27 mouse cellular contexts compared by ENCODE assay signal in the genomic region with DNA sequence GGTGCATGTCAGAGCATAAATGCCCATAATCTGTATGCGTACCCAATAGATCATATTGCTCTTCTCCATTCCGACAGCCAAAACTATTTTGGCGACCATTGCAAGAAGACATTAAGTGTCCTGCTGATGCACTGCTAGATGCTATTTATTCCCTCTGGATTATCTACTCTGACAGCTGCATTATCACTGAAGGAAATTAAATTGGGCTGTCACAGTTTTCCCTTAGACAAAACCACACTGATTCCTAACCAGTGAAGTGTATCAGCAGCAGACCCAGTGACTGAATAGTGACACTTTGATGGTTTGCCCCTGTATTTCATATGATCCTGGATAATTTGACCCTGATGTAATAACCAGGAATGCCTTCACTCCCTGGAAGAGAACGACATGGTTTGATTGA.
A peak's percentile ranks its signal among the peaks of the same experiment; 100 is the strongest.
DNase-seq lines count a peak whose midpoint lies in the region; ATAC-seq and TF ChIP-seq lines count a peak whose summit lies in the region.
"Had no signal": no experiment of that assay in that cellular context is flagged by ENCODE, and none has a peak within 500 bp of the region (broad histone marks: within the 10 kb centered on the region; RNA-seq: fewer than 3 reads in every experiment).

No protein-coding gene starts in this region.

- H3K9ac ChIP-seq in hindbrain, embryonic 11.5 days (ENCODE audit: low read depth, low read length), result no peak overlapping the region
- H3K9ac ChIP-seq in kidney, postnatal 0 days (ENCODE audit: low read depth, low read length), result no peak overlapping the region
- no peak overlapping the region for H3K9ac ChIP-seq in hindbrain, embryonic 13.5 days
- no peak overlapping the region for H3K9ac ChIP-seq in neural tube, embryonic 14.5 days (replicated peaks; ENCODE audit: low read depth, low read length)
- H3K9ac ChIP-seq: embryonic facial prominence, embryonic 13.5 days; heart, embryonic 13.5 days; liver, embryonic 12.5 days; liver, postnatal 0 days had no signal

- H3K36me3 ChIP-seq in hindbrain, embryonic 11.5 days (ENCODE audit: control insufficient read depth, insufficient read depth, low read length), result no peaks in the 10 kb centered on the region
- H3K36me3 ChIP-seq in hindbrain, embryonic 10.5 days, result 0 out of 2 replicates have a peak, but pooled peaks cover under 1% of the 10 kb centered on the region
- H3K36me3 ChIP-seq in kidney, postnatal 0 days (ENCODE audit: insufficient read depth, low read length), result no peaks in the 10 kb centered on the region
- peaks cover under 1% of the 10 kb centered on the region for H3K36me3 ChIP-seq in hindbrain, embryonic 13.5 days
- no peaks in the 10 kb centered on the region for H3K36me3 ChIP-seq in neural tube, embryonic 14.5 days (ENCODE audit: control insufficient read depth, insufficient read depth, low read length)
- H3K36me3 ChIP-seq: embryonic facial prominence, embryonic 13.5 days; forebrain, embryonic 10.5 days; heart, embryonic 13.5 days; liver, embryonic 12.5 days had no signal

- no peaks in the 10 kb centered on the region for H3K4me1 ChIP-seq in hindbrain, embryonic 11.5 days (replicated peaks; ENCODE audit: control insufficient read depth, insufficient read depth, low read length)
- H3K4me1 ChIP-seq in hindbrain, embryonic 10.5 days (replicated peaks), result no peaks in the 10 kb centered on the region
- H3K4me1 ChIP-seq in kidney, postnatal 0 days (replicated peaks; ENCODE audit: insufficient read depth, low read length), result no peaks in the 10 kb centered on the region
- 0 out of 2 replicates have a peak, but pooled peaks cover 5% of the 10 kb centered on the region for H3K4me1 ChIP-seq in hindbrain, embryonic 13.5 days (replicated peaks)
- no peaks in the 10 kb centered on the region for H3K4me1 ChIP-seq in neural tube, embryonic 14.5 days (ENCODE audit: control insufficient read depth, insufficient read depth, low read length)
- H3K4me1 ChIP-seq: embryonic facial prominence, embryonic 13.5 days; forebrain, embryonic 10.5 days; heart, embryonic 13.5 days; liver, embryonic 12.5 days had no signal

- peak; percentile 5 for DNase-seq in hindbrain, embryonic 11.5 days (ENCODE audit: low spot score)
- no peak for DNase-seq in hindbrain, embryonic 10.5 days (ENCODE audit: low spot score)
- DNase-seq in kidney, postnatal 0 days (ENCODE audit: low spot score), result peak; percentile 21
- no peak for DNase-seq in kidney, adult 8-10 months
- no peak for DNase-seq in adrenal gland, adult 8-10 months
- no peak for DNase-seq in right cerebral cortex, postnatal 10 days (ENCODE audit: low spot score in 2 of 2)
- DNase-seq: adrenal gland, postnatal 10 days; cerebellum, adult 11 months; cerebellum, adult 9-11 months; heart, adult 2 months; heart, postnatal 10 days; kidney, postnatal 10 days; layer of hippocampus, postnatal 36 days; left cerebral cortex, postnatal 4 days; liver, postnatal 0 days; lung, postnatal 36 days; right cerebral cortex, adult 18-20 months; right cerebral cortex, postnatal 4 days had no signal

- 0 out of 2 replicates have a peak, but pooled peaks have one; percentile 53 for ATAC-seq in hindbrain, embryonic 11.5 days (ENCODE audit: low FRiP score)
- 0 out of 2 replicates have a peak, but pooled peaks have one; percentile 29 for ATAC-seq in kidney, postnatal 0 days (replicated peaks; ENCODE audit: low FRiP score, low read depth)
- 0 out of 2 replicates have a peak, but pooled peaks have one; percentile 32 for ATAC-seq in hindbrain, embryonic 13.5 days (ENCODE audit: low FRiP score)
- 0 out of 2 replicates have a peak, but pooled peaks have one; percentile 16 for ATAC-seq in neural tube, embryonic 14.5 days (ENCODE audit: low read depth)
- ATAC-seq: forebrain, embryonic 16.5 days; liver, embryonic 12.5 days; liver, postnatal 0 days had no signal

- H3K27me3 ChIP-seq in hindbrain, embryonic 11.5 days (ENCODE audit: control insufficient read depth, insufficient read depth, low read length), result no peaks in the 10 kb centered on the region
- no peaks in the 10 kb centered on the region for H3K27me3 ChIP-seq in hindbrain, embryonic 10.5 days (ENCODE audit: insufficient read depth, poor library complexity, severe bottlenecking)
- no peaks in the 10 kb centered on the region for H3K27me3 ChIP-seq in kidney, postnatal 0 days (ENCODE audit: insufficient read depth, low read length)
- no peaks in the 10 kb centered on the region for H3K27me3 ChIP-seq in hindbrain, embryonic 13.5 days
- H3K27me3 ChIP-seq in neural tube, embryonic 14.5 days (ENCODE audit: control insufficient read depth, insufficient read depth, low read length), result no peaks in the 10 kb centered on the region
- H3K27me3 ChIP-seq: CH12.LX; embryonic facial prominence, embryonic 13.5 days; heart, embryonic 13.5 days; liver, embryonic 12.5 days had no signal

- no peak overlapping the region for H3K4me2 ChIP-seq in hindbrain, embryonic 11.5 days (replicated peaks; ENCODE audit: low read depth, low read length)
- no peak overlapping the region for H3K4me2 ChIP-seq in kidney, postnatal 0 days (ENCODE audit: low read length)
- H3K4me2 ChIP-seq in hindbrain, embryonic 13.5 days, result no peak overlapping the region
- H3K4me2 ChIP-seq in neural tube, embryonic 14.5 days (ENCODE audit: low read depth, low read length), result no peak overlapping the region
- H3K4me2 ChIP-seq: embryonic facial prominence, embryonic 13.5 days; heart, embryonic 13.5 days; liver, embryonic 12.5 days; midbrain, embryonic 11.5 days had no signal

- 79% methylated on average over 4 of the region's 4 CpGs for WGBS in hindbrain, embryonic 11.5 days
- 69% methylated on average over 4 of the region's 4 CpGs for WGBS in hindbrain, embryonic 10.5 days
- 36% methylated on average over 4 of the region's 4 CpGs for WGBS in kidney, postnatal 0 days
- 53% methylated on average over 4 of the region's 4 CpGs for WGBS in hindbrain, embryonic 13.5 days
- WGBS in neural tube, embryonic 14.5 days, result 47% methylated on average over 4 of the region's 4 CpGs

- no peak overlapping the region for H3K4me3 ChIP-seq in hindbrain, embryonic 11.5 days (ENCODE audit: low read depth, low read length)
- H3K4me3 ChIP-seq in hindbrain, embryonic 10.5 days, result no peak overlapping the region
- H3K4me3 ChIP-seq in kidney, postnatal 0 days (replicated peaks; ENCODE audit: low read depth, low read length), result no peak overlapping the region
- no peak overlapping the region for H3K4me3 ChIP-seq in hindbrain, embryonic 13.5 days
- H3K4me3 ChIP-seq in neural tube, embryonic 14.5 days (ENCODE audit: low read depth, low read length), result no peak overlapping the region
- H3K4me3 ChIP-seq: embryonic facial prominence, embryonic 13.5 days; forebrain, embryonic 10.5 days; heart, adult 2 months; heart, embryonic 13.5 days; liver, embryonic 12.5 days had no signal

- no peak overlapping the region for H3K27ac ChIP-seq in hindbrain, embryonic 11.5 days (ENCODE audit: low read depth, low read length)
- no peak overlapping the region for H3K27ac ChIP-seq in hindbrain, embryonic 10.5 days
- no peak overlapping the region for H3K27ac ChIP-seq in kidney, postnatal 0 days
- H3K27ac ChIP-seq in hindbrain, embryonic 13.5 days, result no peak overlapping the region
- H3K27ac ChIP-seq in neural tube, embryonic 14.5 days (ENCODE audit: low read depth, low read length), result no peak overlapping the region
- H3K27ac ChIP-seq: embryonic facial prominence, embryonic 13.5 days; forebrain, embryonic 10.5 days; heart, adult 2 months; heart, embryonic 13.5 days; liver, embryonic 12.5 days had no signal

- TF ChIP-seq CTCF in kidney, postnatal 0 days (IDR thresholded peaks at IDR 0.05; ENCODE audit: low read depth), result no peak

- H3K9me3 ChIP-seq in hindbrain, embryonic 11.5 days (ENCODE audit: control insufficient read depth, low read length), result no peaks in the 10 kb centered on the region
- no peaks in the 10 kb centered on the region for H3K9me3 ChIP-seq in hindbrain, embryonic 10.5 days
- H3K9me3 ChIP-seq in kidney, postnatal 0 days (replicated peaks; ENCODE audit: low read length), result no peaks in the 10 kb centered on the region
- no peaks in the 10 kb centered on the region for H3K9me3 ChIP-seq in hindbrain, embryonic 13.5 days
- H3K9me3 ChIP-seq in neural tube, embryonic 14.5 days (ENCODE audit: control insufficient read depth, low read length), result no peaks in the 10 kb centered on the region
- H3K9me3 ChIP-seq: embryonic facial prominence, embryonic 13.5 days; forebrain, embryonic 10.5 days; heart, embryonic 13.5 days; liver, embryonic 12.5 days had no signal

Comparison
In these comparisons a context has a peak if more than half of its experiments do, and no peak if none do; other contexts are left out.
1. DNase-seq: peak in hindbrain, embryonic 11.5 days (single experiment) and kidney, postnatal 0 days (single experiment); none in hindbrain, embryonic 10.5 days (single experiment), kidney, adult 8-10 months (0 of 2), adrenal gland, adult 8-10 months (single experiment) and right cerebral cortex, postnatal 10 days (0 of 2).
2. Peak in every context shown above with its lines, with median percentiles within 50 percentile points of each other: ATAC-seq.